Mouse (Mus musculus): ENCODE results near the gene Arhgap8. TPM values are rescaled to one million over a fixed set of nuclear protein-coding genes. Genes with fewer than 3 reads are reported as not detected.

Gene Arhgap8
- 3.9 and 4.1 TPM in 2 replicates for polyA plus RNA-seq (2016; fragmentation: Nextera tagmentation; extraction: Ambion mirVana)

DNA sequence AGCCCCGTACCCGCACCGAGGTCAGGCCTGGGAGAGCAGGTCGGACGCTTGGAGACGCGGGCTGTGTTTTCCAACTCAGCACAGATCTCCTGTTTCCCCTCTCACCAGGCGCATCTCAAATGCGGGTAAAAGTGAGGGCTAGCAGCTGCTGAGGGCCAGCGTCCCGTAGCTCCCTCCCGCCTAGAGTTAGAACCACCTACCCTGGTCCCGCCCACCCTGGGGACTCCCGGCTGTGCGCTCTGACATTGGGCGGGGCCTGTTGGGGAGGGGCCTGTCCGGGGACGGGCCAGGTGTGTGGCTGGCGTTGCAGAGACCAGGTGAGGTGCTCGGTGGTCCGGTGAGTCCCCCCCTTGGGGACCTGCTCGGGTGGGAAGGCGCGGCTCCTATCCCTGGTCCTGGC lies at the start of gene Arhgap8:
Gene Arhgap8, plus strand, starts transcription at position 262 of the 400 bp plus-strand sequence.
- Histone ChIP-seq H3K27me3 (peaks cover 19% of the 10 kb centered on the region), H3K9ac (peak within 1 kb of the TSS; percentile 30), H3K4me3 (peak within 1 kb of the TSS; percentile 38), H3K27ac (peak within 1 kb of the TSS; percentile 41; the same call in 1 of the 2 replicates), H3K36me3 (no peaks in the 10 kb centered on the region), H3K9me3 (no peaks in the 10 kb centered on the region), H3K4me1 (peaks cover 22% of the 10 kb centered on the region), H3K4me2 (replicated peaks) (peak within 1 kb of the TSS; percentile 80)
- peak; percentile 48; the same call in 1 of the 2 replicates for ATAC-seq (ENCODE audit: insufficient number of reproducible peaks, insufficient read depth, low FRiP score, low TSS enrichment)
- 2% methylated on average over 22 of the region's 24 CpGs for WGBS

DNA sequence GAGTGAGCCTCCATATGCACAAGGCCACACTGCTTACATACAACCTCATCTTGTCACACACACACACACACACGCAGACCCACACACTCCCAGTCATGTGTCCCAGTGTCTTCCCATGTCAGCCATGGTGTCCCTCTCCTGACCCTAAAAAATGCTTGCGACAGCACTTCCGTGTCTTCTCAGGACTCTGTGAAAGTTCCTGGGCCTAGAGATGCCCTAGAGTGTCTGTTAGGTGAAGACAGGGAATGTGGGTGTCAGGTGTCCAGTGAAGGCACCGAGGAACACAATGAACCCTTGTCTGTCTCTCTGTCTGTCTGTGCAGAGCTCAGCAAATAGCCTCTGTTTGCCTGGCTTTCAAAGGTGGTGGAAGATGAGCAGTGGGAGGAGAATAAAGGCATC lies 49.2 kb upstream of the Arhgap8 start:
- no peak for ATAC-seq (ENCODE audit: insufficient number of reproducible peaks, insufficient read depth, low FRiP score, low TSS enrichment)
- H3K9me3 ChIP-seq = no peaks in the 10 kb centered on the region
- peaks cover 3% of the 10 kb centered on the region; the same call in 1 of the 2 replicates for H3K4me1 ChIP-seq
- WGBS = 60% methylated on average over 4 of the region's 4 CpGs
- H3K9ac ChIP-seq = peak overlapping the region; percentile 15; the same call in 1 of the 2 replicates
- no peaks in the 10 kb centered on the region for H3K36me3 ChIP-seq
- H3K27me3 ChIP-seq = no peaks in the 10 kb centered on the region
- no peak overlapping the region for H3K4me2 ChIP-seq (replicated peaks)
- H3K27ac ChIP-seq = no peak overlapping the region
- no peak overlapping the region for H3K4me3 ChIP-seq

DNA sequence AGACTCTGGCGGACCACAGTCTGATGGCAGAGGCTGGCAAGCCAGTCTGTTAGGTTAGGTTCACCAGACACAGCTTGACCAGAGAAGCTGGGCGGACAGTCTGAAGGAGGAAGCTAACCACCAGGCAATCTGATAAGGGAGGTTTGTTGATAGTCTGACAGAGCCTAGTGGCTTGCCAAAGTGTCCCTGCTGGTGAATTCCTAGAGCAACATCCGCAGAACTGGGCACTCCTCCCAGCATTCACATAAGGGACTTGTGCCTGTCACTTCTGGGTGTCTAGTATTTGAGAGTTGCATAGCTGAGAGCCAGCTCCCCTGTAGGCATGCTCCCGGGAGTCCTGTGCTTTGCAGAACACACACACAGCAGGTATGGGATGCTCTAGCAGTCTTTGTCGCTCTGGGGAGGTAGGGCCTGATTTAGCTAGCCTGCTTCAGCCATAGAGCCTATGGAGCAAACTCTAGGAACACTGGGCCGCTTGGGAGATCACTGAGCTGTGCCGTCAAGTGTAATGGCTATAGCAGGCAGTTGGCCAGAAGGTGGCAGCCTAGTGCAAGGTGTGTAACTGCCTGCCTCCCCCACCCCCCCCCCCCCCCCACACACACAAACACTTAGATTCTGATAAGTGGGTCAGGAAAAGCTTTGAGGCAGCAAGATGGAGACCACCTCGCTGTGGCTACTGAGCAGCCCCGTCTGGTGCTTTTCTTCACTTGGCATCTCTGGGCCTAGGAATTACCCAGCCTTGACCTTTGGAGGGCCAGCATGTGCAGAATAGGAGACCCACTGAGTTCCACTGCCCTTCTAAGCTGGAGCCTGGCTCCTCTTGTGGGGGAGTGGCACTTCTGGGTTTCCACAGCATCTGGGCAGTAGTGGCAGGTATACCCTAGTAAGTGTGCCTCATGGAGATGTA lies 48.2 kb upstream of the Arhgap8 start:
- Histone ChIP-seq H3K9ac (no peak overlapping the region), H3K9me3 (no peaks in the 10 kb centered on the region), H3K4me3 (no peak overlapping the region), H3K4me1 (peaks cover 3% of the 10 kb centered on the region; the same call in 1 of the 2 replicates), H3K27me3 (no peaks in the 10 kb centered on the region), H3K27ac (no peak overlapping the region), H3K4me2 (replicated peaks) (no peak overlapping the region), H3K36me3 (no peaks in the 10 kb centered on the region)
- ATAC-seq (ENCODE audit: insufficient number of reproducible peaks, insufficient read depth, low FRiP score, low TSS enrichment) = no peak
- WGBS = 46% methylated on average over 9 of the region's 9 CpGs

- Histone ChIP-seq H3K36me3 (no peaks in the 10 kb centered on the region), H3K9me3 (no peaks in the 10 kb centered on the region), H3K27ac (no peak overlapping the region), H3K4me2 (replicated peaks) (no peak overlapping the region), H3K27me3 (no peaks in the 10 kb centered on the region), H3K4me3 (no peak overlapping the region), H3K4me1 (peaks cover 3% of the 10 kb centered on the region; the same call in 1 of the 2 replicates), H3K9ac (no peak overlapping the region)
- 77% methylated on average over 4 of the region's 4 CpGs for WGBS
- ATAC-seq (ENCODE audit: insufficient number of reproducible peaks, insufficient read depth, low FRiP score, low TSS enrichment) = no peak
Measured at GRCm38 (mm10) chr15:84672308-84672615, 47.6 kb upstream of the Arhgap8 start.

DNA sequence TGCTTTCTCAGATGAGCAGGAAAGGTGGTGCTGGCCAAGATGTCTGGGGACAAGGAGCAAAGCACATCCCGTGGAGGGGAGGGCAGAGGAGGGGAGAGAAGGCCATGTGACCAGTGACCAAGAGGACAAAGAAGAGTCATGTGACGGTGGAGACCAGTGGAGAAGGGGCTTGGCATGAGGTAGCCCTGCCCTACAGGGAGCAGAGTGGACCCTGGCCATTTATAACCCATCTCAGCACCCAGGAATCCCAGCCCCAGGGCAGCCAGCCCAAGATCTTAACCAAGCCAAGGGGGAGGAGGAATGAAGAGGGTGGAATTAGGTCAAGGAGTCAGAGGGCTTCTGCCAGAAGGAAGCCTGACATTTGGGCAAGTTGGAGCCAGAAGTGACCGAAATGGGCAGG lies 47.2 kb upstream of the Arhgap8 start:
- H3K27me3 ChIP-seq = no peaks in the 10 kb centered on the region
- H3K36me3 ChIP-seq = no peaks in the 10 kb centered on the region
- H3K9ac ChIP-seq = no peak overlapping the region
- no peak overlapping the region for H3K4me3 ChIP-seq
- H3K4me1 ChIP-seq = peaks cover 3% of the 10 kb centered on the region; the same call in 1 of the 2 replicates
- no peaks in the 10 kb centered on the region for H3K9me3 ChIP-seq
- ATAC-seq (ENCODE audit: insufficient number of reproducible peaks, insufficient read depth, low FRiP score, low TSS enrichment) = no peak
- H3K4me2 ChIP-seq (replicated peaks) = no peak overlapping the region
- WGBS = 65% methylated on average over 3 of the region's 3 CpGs
- no peak overlapping the region for H3K27ac ChIP-seq

DNA sequence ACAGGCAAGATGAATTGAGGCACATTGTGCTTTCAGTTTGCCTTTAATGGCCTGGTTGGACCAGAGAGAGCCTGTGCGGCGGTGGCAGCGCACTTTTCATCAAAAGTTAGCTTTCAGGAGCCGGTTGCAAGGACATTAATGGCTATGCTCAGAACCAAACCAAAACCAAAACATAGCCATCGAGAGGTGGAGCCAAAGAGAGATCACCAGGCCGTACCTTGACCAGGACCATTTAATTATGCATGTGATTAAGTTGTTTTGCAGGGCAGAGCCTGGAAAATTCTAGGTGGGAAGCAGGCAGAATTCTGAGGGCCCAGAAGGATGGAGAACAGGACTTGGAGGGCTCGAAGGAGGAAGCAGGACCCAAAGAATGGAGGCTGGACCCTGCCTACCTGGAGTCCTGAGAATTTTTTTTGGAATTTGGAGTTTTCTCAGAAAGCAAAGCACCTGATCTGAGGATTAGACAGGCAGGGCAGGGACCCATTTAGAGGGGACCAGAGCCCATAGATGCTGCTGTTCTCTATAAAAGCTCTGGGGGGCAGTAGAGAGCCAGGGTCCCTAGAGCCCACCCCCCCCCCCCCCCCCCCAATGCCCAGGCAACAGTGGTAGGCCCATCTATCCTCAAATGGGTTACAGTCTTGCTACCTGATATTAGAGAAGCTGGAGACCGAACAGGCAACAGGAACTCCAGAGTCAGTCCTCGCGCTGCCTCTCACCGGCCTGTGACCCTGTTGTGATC lies 45.4 kb upstream of the Arhgap8 start:
- no peaks in the 10 kb centered on the region for H3K36me3 ChIP-seq
- no peak overlapping the region for H3K4me3 ChIP-seq
- 82% methylated on average over 11 of the region's 11 CpGs for WGBS
- peaks cover 3% of the 10 kb centered on the region; the same call in 1 of the 2 replicates for H3K4me1 ChIP-seq
- no peak overlapping the region for H3K4me2 ChIP-seq (replicated peaks)
- H3K9ac ChIP-seq = no peak overlapping the region
- ATAC-seq (ENCODE audit: insufficient number of reproducible peaks, insufficient read depth, low FRiP score, low TSS enrichment) = no peak
- no peak overlapping the region for H3K27ac ChIP-seq
- H3K9me3 ChIP-seq = no peaks in the 10 kb centered on the region
- no peaks in the 10 kb centered on the region for H3K27me3 ChIP-seq

GRCm38 (mm10) chr15:84675317-84675716 lies 44.5 kb upstream of the Arhgap8 start:
- H3K4me1 ChIP-seq = peaks cover 1% of the 10 kb centered on the region; the same call in 1 of the 2 replicates
- 74% methylated on average over 8 of the region's 8 CpGs for WGBS
- no peak for ATAC-seq (ENCODE audit: insufficient number of reproducible peaks, insufficient read depth, low FRiP score, low TSS enrichment)
- H3K36me3 ChIP-seq = no peaks in the 10 kb centered on the region
- no peak overlapping the region for H3K4me3 ChIP-seq
- H3K9ac ChIP-seq = no peak overlapping the region
- H3K4me2 ChIP-seq (replicated peaks) = no peak overlapping the region
- H3K27ac ChIP-seq = no peak overlapping the region
- H3K27me3 ChIP-seq = no peaks in the 10 kb centered on the region
- H3K9me3 ChIP-seq = no peaks in the 10 kb centered on the region

- Histone ChIP-seq H3K9ac (no peak overlapping the region), H3K27me3 (no peaks in the 10 kb centered on the region), H3K36me3 (no peaks in the 10 kb centered on the region), H3K27ac (no peak overlapping the region), H3K9me3 (no peaks in the 10 kb centered on the region), H3K4me1 (peaks cover 15% of the 10 kb centered on the region), H3K4me3 (no peak overlapping the region), H3K4me2 (replicated peaks) (no peak overlapping the region)
- 60% methylated on average over 11 of the region's 11 CpGs for WGBS
- ATAC-seq (ENCODE audit: insufficient number of reproducible peaks, insufficient read depth, low FRiP score, low TSS enrichment) = no peak
Measured at GRCm38 (mm10) chr15:84677943-84678342, 41.9 kb upstream of the Arhgap8 start.

GRCm38 (mm10) chr15:84679090-84679489 lies 40.8 kb upstream of the Arhgap8 start:
- Histone ChIP-seq H3K4me2 (replicated peaks) (no peak overlapping the region), H3K4me1 (peaks cover 15% of the 10 kb centered on the region), H3K9ac (no peak overlapping the region), H3K4me3 (no peak overlapping the region), H3K27ac (no peak overlapping the region), H3K9me3 (no peaks in the 10 kb centered on the region), H3K36me3 (no peaks in the 10 kb centered on the region), H3K27me3 (no peaks in the 10 kb centered on the region)
- WGBS = 93% methylated on average over 4 of the region's 4 CpGs
- no peak for ATAC-seq (ENCODE audit: insufficient number of reproducible peaks, insufficient read depth, low FRiP score, low TSS enrichment)

DNA sequence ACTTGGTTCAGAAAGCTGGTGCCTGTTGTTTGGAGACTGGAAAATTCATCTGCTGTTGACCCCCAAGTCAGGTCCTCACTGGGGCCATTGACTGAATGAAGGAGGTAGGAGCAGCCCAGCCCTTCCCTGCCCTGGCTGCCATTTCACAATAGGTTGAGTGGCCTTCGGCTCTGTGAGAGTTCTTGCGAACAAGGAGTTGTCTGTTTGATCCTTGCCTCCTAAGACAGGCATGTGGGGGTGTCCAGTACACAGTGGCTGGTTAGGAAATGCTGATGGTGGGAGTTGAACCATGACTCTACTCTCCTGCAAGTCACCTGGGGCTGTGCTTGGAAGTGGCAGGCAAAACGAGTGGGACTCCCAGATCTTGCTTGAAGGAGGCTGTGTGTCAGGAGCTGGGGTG lies 40.1 kb upstream of the Arhgap8 start:
- Histone ChIP-seq H3K4me1 (peaks cover 15% of the 10 kb centered on the region), H3K27me3 (no peaks in the 10 kb centered on the region), H3K9me3 (no peaks in the 10 kb centered on the region), H3K27ac (no peak overlapping the region), H3K36me3 (no peaks in the 10 kb centered on the region), H3K9ac (no peak overlapping the region), H3K4me2 (replicated peaks) (no peak overlapping the region), H3K4me3 (no peak overlapping the region)
- no peak for ATAC-seq (ENCODE audit: insufficient number of reproducible peaks, insufficient read depth, low FRiP score, low TSS enrichment)
- WGBS = 61% methylated on average over 3 of the region's 3 CpGs

DNA sequence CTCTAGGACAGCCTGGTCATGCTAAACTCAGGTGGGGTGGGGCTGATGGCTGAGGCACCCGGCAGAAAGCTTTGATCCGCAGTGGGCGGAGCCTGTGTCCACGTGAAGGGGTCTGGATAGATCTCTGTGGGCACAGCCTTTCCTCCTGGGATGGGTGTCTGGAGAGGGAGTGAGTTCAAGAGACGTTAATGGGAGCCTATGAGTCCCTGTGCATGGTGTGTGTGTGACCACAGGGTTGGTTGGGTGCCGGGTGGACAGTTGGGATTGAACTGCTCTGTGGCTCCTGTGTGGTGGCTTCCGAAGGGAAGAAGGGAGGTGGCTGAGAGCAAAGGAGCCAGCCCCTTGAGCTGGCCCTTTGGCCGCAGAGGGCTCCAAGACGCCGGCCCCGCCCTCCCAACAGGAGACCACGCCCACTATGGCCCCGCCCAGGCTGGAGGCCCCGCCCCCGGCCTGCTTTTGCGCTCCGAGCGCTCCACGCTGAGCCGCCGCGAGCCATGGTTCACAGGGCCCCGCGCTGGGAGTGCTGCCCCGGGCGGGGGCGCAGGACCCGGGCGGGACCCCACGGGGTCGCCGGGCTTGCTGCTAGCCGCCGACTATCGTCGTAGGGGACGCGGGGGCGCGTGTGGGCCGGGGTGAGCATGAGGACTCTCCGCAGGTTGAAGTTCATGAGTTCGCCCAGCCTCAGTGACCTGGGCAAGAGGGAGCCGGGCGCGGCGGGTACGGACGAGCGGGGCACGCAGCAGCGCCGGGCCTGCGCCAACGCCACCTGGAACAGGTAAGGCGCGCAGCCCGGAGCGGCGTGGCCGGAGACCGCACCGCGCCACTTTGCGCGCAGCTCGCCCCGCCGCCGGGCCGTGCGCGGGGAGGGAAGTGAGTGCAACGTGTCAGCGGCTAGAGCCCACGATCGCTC lies 39.1 kb upstream of the Arhgap8 start:
- peak; percentile 62; the same call in 1 of the 2 replicates for ATAC-seq (ENCODE audit: insufficient number of reproducible peaks, insufficient read depth, low FRiP score, low TSS enrichment)
- Histone ChIP-seq H3K4me3 (peak overlapping the region; percentile 65), H3K27ac (peak overlapping the region; percentile 65), H3K4me2 (replicated peaks) (peak overlapping the region; percentile 97), H3K36me3 (no peaks in the 10 kb centered on the region), H3K9ac (peak overlapping the region; percentile 75), H3K27me3 (no peaks in the 10 kb centered on the region), H3K9me3 (no peaks in the 10 kb centered on the region), H3K4me1 (peaks cover 15% of the 10 kb centered on the region)
- WGBS = under 1% methylated on average over 77 of the region's 77 CpGs
